Mouse (Mus musculus): ENCODE data around the gene Acer1. TPM values are rescaled to one million over a fixed set of nuclear protein-coding genes. Genes with fewer than 3 reads are reported as not detected.

Acer1 gene
- polyA plus RNA-seq, 1 experiment from 2014 or later = not detected

GRCm38 (mm10) chr17:57003994-57004393 is 22.1 kb upstream of the Acer1 start:
- 48% methylated on average over 7 of the region's 7 CpGs for WGBS (ENCODE audit: insufficient replicate concordance)
- peak; percentile 82 for ATAC-seq (ENCODE audit: low read depth)
- peak overlapping the region; percentile 66 for H3K27ac ChIP-seq

GRCm38 (mm10) chr17:57001228-57001627 is 19.3 kb upstream of the Acer1 start:
- Histone ChIP-seq H3K4me1 (replicated peaks) (peaks cover 63% of the 10 kb centered on the region), H3K9me3 (replicated peaks) (no peaks in the 10 kb centered on the region), H3K27me3 (no peaks in the 10 kb centered on the region), H3K9ac (no peak overlapping the region), H3K36me3 (peaks cover 62% of the 10 kb centered on the region), H3K4me2 (no peak overlapping the region), H3K4me3 (replicated peaks) (no peak overlapping the region), H3K27ac (no peak overlapping the region; the same call in 1 of the 2 replicates)
- DNase-seq = no peak
- no peak for ATAC-seq (ENCODE audit: low read depth)
- 52% methylated on average over 8 of the region's 8 CpGs for WGBS (ENCODE audit: insufficient replicate concordance)

More at GRCm38 (mm10) chr17:57003994-57004393, 22.1 kb upstream of the Acer1 start:
- Histone ChIP-seq H3K9ac (peak overlapping the region; percentile 30; the same call in 1 of the 2 replicates), H3K27me3 (no peaks in the 10 kb centered on the region), H3K36me3 (peaks cover 80% of the 10 kb centered on the region), H3K9me3 (replicated peaks) (no peaks in the 10 kb centered on the region), H3K4me1 (replicated peaks) (peaks cover 67% of the 10 kb centered on the region), H3K4me3 (replicated peaks) (no peak overlapping the region), H3K4me2 (peak overlapping the region; percentile 36)
- DNase-seq = peak; percentile 65

GRCm38 (mm10) chr17:56999968-57000609 is 18.2 kb upstream of the Acer1 start, which contains the start of gene Pspn:
TSS of gene Pspn (minus strand) at chr17:57000018.
- Histone ChIP-seq H3K4me2 (no peak within 1 kb of the TSS), H3K9ac (no peak within 1 kb of the TSS), H3K27me3 (no peaks in the 10 kb centered on the region), H3K9me3 (replicated peaks) (no peaks in the 10 kb centered on the region), H3K27ac (no peak within 1 kb of the TSS; the same call in 1 of the 2 replicates), H3K36me3 (peaks cover 62% of the 10 kb centered on the region), H3K4me3 (replicated peaks) (no peak within 1 kb of the TSS), H3K4me1 (replicated peaks) (peaks cover 61% of the 10 kb centered on the region)
- WGBS (ENCODE audit: insufficient replicate concordance) = 80% methylated on average over 9 of the region's 9 CpGs
- ATAC-seq (ENCODE audit: low read depth) (no peak), DNase-seq (no peak)

- ATAC-seq (ENCODE audit: low read depth) (no peak), DNase-seq (no peak)
- Histone ChIP-seq H3K9me3 (replicated peaks) (no peaks in the 10 kb centered on the region), H3K27me3 (no peaks in the 10 kb centered on the region), H3K9ac (no peak overlapping the region), H3K4me2 (no peak overlapping the region), H3K4me1 (replicated peaks) (peaks cover 55% of the 10 kb centered on the region), H3K36me3 (peaks cover 62% of the 10 kb centered on the region), H3K4me3 (replicated peaks) (no peak overlapping the region), H3K27ac (no peak overlapping the region)
- 87% methylated on average over 9 of the region's 9 CpGs for WGBS (ENCODE audit: insufficient replicate concordance)
These were observed 17.5 kb upstream of the Acer1 start for GRCm38 (mm10) chr17:56999414-56999813.

GRCm38 (mm10) chr17:56997029-56997667 is 15.2 kb upstream of the Acer1 start, which contains the start of gene Alkbh7:
TSS of gene Alkbh7 (plus strand) at chr17:56997339.
- Histone ChIP-seq H3K9ac (peak within 1 kb of the TSS; percentile 74), H3K36me3 (peaks cover 63% of the 10 kb centered on the region), H3K27ac (peak within 1 kb of the TSS; percentile 61), H3K4me3 (replicated peaks) (peak within 1 kb of the TSS; percentile 83), H3K9me3 (replicated peaks) (no peaks in the 10 kb centered on the region), H3K4me2 (peak within 1 kb of the TSS; percentile 90), H3K27me3 (no peaks in the 10 kb centered on the region), H3K4me1 (replicated peaks) (peaks cover 36% of the 10 kb centered on the region)
- ATAC-seq (ENCODE audit: low read depth) (peak; percentile 99), DNase-seq (peak; percentile 97)
- under 1% methylated on average over 38 of the region's 38 CpGs for WGBS (ENCODE audit: insufficient replicate concordance)

GRCm38 (mm10) chr17:56996506-56996905 is 14.6 kb upstream of the Acer1 start:
- H3K4me1 ChIP-seq (replicated peaks) = peaks cover 35% of the 10 kb centered on the region
- no peaks in the 10 kb centered on the region for H3K27me3 ChIP-seq
- H3K36me3 ChIP-seq = peaks cover 65% of the 10 kb centered on the region
- H3K9ac ChIP-seq = peak overlapping the region; percentile 46
- no peaks in the 10 kb centered on the region for H3K9me3 ChIP-seq (replicated peaks)
- H3K4me2 ChIP-seq = peak overlapping the region; percentile 90
- WGBS (ENCODE audit: insufficient replicate concordance) = 55% methylated on average over 2 of the region's 2 CpGs
- H3K4me3 ChIP-seq (replicated peaks) = peak overlapping the region; percentile 83
- no peak for DNase-seq
- no peak for ATAC-seq (ENCODE audit: low read depth)
- peak overlapping the region; percentile 27; the same call in 1 of the 2 replicates for H3K27ac ChIP-seq

GRCm38 (mm10) chr17:56995046-56995445 is 13.1 kb upstream of the Acer1 start:
- Histone ChIP-seq H3K4me2 (no peak overlapping the region), H3K27ac (no peak overlapping the region), H3K9me3 (replicated peaks) (no peaks in the 10 kb centered on the region), H3K9ac (no peak overlapping the region), H3K4me3 (replicated peaks) (no peak overlapping the region), H3K4me1 (replicated peaks) (peaks cover 41% of the 10 kb centered on the region), H3K36me3 (peaks cover 70% of the 10 kb centered on the region), H3K27me3 (no peaks in the 10 kb centered on the region)
- 79% methylated on average over 8 of the region's 8 CpGs for WGBS (ENCODE audit: insufficient replicate concordance)
- ATAC-seq (ENCODE audit: low read depth) = no peak
- DNase-seq = no peak

- H3K4me3 ChIP-seq (replicated peaks) = peak overlapping the region; percentile 74
- ATAC-seq (ENCODE audit: low read depth) (no peak), DNase-seq (no peak)
- H3K27me3 ChIP-seq = no peaks in the 10 kb centered on the region
- no peaks in the 10 kb centered on the region for H3K9me3 ChIP-seq (replicated peaks)
- H3K4me2 ChIP-seq = peak overlapping the region; percentile 86
- H3K36me3 ChIP-seq = peaks cover 50% of the 10 kb centered on the region
- WGBS (ENCODE audit: insufficient replicate concordance) = 54% methylated on average over 2 of the region's 2 CpGs
- H3K9ac ChIP-seq = peak overlapping the region; percentile 82
- peak overlapping the region; percentile 71 for H3K27ac ChIP-seq
- H3K4me1 ChIP-seq (replicated peaks) = peaks cover 23% of the 10 kb centered on the region
These were observed 9.0 kb upstream of the Acer1 start for GRCm38 (mm10) chr17:56990966-56991365.

GRCm38 (mm10) chr17:56990115-56990746 is 8.3 kb upstream of the Acer1 start, which contains the start of gene Clpp:
TSS of gene Clpp (plus strand) at chr17:56990305.
- H3K9ac ChIP-seq = peak within 1 kb of the TSS; percentile 82

GRCm38 (mm10) chr17:56989467-56990114 is 7.7 kb upstream of the Acer1 start:
- no peak for DNase-seq

More at GRCm38 (mm10) chr17:56990115-56990746, 8.3 kb upstream of the Acer1 start, which contains the start of gene Clpp:
- Histone ChIP-seq H3K36me3 (peaks cover 42% of the 10 kb centered on the region), H3K27ac (peak within 1 kb of the TSS; percentile 71), H3K4me3 (replicated peaks) (peak within 1 kb of the TSS; percentile 74), H3K9me3 (replicated peaks) (no peaks in the 10 kb centered on the region), H3K27me3 (no peaks in the 10 kb centered on the region), H3K4me1 (replicated peaks) (peaks cover 21% of the 10 kb centered on the region), H3K4me2 (peak within 1 kb of the TSS; percentile 86)
- DNase-seq (peak; percentile 92), ATAC-seq (ENCODE audit: low read depth) (peak; percentile 96)
- under 1% methylated on average over 52 of the region's 52 CpGs for WGBS (ENCODE audit: insufficient replicate concordance)

More at GRCm38 (mm10) chr17:56989467-56990114, 7.7 kb upstream of the Acer1 start:
- H3K27me3 ChIP-seq = no peaks in the 10 kb centered on the region
- peak overlapping the region; percentile 70 for H3K9ac ChIP-seq
- peak overlapping the region; percentile 66 for H3K27ac ChIP-seq
- H3K4me2 ChIP-seq = peak overlapping the region; percentile 86
- peak overlapping the region; percentile 74 for H3K4me3 ChIP-seq (replicated peaks)
- WGBS (ENCODE audit: insufficient replicate concordance) = 2% methylated on average over 25 of the region's 25 CpGs
- no peaks in the 10 kb centered on the region for H3K9me3 ChIP-seq (replicated peaks)
- peak; percentile 84 for ATAC-seq (ENCODE audit: low read depth)
- peaks cover 21% of the 10 kb centered on the region for H3K4me1 ChIP-seq (replicated peaks)
- peaks cover 36% of the 10 kb centered on the region for H3K36me3 ChIP-seq
